Mouse (Mus musculus) erythroblast, embryonic 14.5 days (primary cell): ENCODE data around the gene Gpld1. TPM values are rescaled to one million over a fixed set of nuclear protein-coding genes. Genes with fewer than 3 reads are reported as not detected.

Source experiments
- H3K27me3 ChIP-seq: 2 replicates; pipeline ENCODE4 v1.6.1; 2012; ENCODE audit warnings: inconsistent platforms; ENCODE audit not compliant: control insufficient read depth
- H3K36me3 ChIP-seq: 2 replicates; pipeline ENCODE4 v1.6.1; 2012; ENCODE audit warnings: mild to moderate bottlenecking, inconsistent platforms; ENCODE audit not compliant: control insufficient read depth
- H3K4me1 ChIP-seq: 2 replicates; pipeline ENCODE4 v1.6.1; 2012; ENCODE audit warnings: inconsistent platforms; ENCODE audit not compliant: control insufficient read depth
- H3K4me3 ChIP-seq: replicated peaks from 2 replicates; pipeline ENCODE3; 2012; ENCODE audit warnings: moderate library complexity, mild to moderate bottlenecking, inconsistent platforms
- H3K9me3 ChIP-seq: 2 replicates; pipeline ENCODE4 v1.6.1; 2012; ENCODE audit warnings: low read length, inconsistent platforms, mixed read lengths; ENCODE audit not compliant: control insufficient read depth
- GATA1 ChIP-seq: IDR thresholded peaks from 2 replicates; pipeline ENCODE4 v1.6.1; 2012; ENCODE audit warnings: low read length, inconsistent platforms, mixed read lengths
- TAL1 ChIP-seq: IDR thresholded peaks from 3 replicates; pipeline ENCODE4 v1.6.1; 2012; ENCODE audit warnings: low read length, inconsistent platforms, mixed read lengths
- polyA plus RNA-seq: library from polyadenylated mRNA; stranded (reverse); fragments of >175 nt; gene quantifications from 2 replicates; pipeline ENCODE4 v1.2.3, GENCODE M21; 2012

Gene Gpld1
- polyA plus RNA-seq, 1 experiment, result not detected

- H3K4me1 ChIP-seq, result peaks cover 4% of the 10 kb centered on the region
- H3K4me3 ChIP-seq, result no peak overlapping the region
- no peak for TF ChIP-seq TAL1
- no peak for TF ChIP-seq GATA1
- H3K27me3 ChIP-seq, result peaks cover 51% of the 10 kb centered on the region
- peaks cover 2% of the 10 kb centered on the region; the same call in 1 of the 2 replicates for H3K9me3 ChIP-seq
- H3K36me3 ChIP-seq, result no peaks in the 10 kb centered on the region
These were observed 4.3 kb upstream of the Gpld1 start for GRCm38 (mm10) chr13:24938683-24939082.

GRCm38 (mm10) chr13:24939472-24939871 is 3.5 kb upstream of the Gpld1 start:
- TF ChIP-seq GATA1 (no peak), TAL1 (no peak)
- peaks cover 51% of the 10 kb centered on the region for H3K27me3 ChIP-seq

DNA sequence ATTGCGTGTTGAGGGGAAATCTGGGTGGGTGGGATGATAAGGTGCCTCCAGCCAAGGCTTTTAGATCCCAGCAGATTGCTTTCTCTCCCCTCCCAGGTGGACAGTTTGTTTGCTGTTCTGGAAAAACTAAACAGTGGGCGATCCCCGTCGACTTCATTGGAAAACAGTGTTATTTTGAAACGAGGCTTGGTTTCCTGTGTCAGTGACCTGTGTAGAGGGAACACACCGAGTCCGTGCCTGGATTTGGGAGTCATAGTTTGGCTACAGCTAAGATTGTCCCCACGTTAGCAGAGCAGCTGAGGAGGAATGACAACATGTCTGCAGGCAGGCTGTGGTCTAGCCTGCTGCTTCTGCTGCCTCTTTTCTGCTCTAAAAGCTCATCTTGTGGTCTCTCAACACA is 351 bp downstream of the Gpld1 start:
- Histone ChIP-seq H3K9me3 (no peaks in the 10 kb centered on the region), H3K36me3 (no peaks in the 10 kb centered on the region), H3K27me3 (peaks cover 21% of the 10 kb centered on the region), H3K4me3 (no peak overlapping the region), H3K4me1 (no peaks in the 10 kb centered on the region)
- TF ChIP-seq GATA1 (no peak), TAL1 (no peak)

More at GRCm38 (mm10) chr13:24939472-24939871, 3.5 kb upstream of the Gpld1 start:
- H3K4me3 ChIP-seq, result no peak overlapping the region
- no peaks in the 10 kb centered on the region for H3K36me3 ChIP-seq
- H3K4me1 ChIP-seq, result peaks cover 4% of the 10 kb centered on the region
- peaks cover 2% of the 10 kb centered on the region; the same call in 1 of the 2 replicates for H3K9me3 ChIP-seq

GRCm38 (mm10) chr13:24945567-24945966 is 2.6 kb downstream of the Gpld1 start:
- TF ChIP-seq GATA1 (no peak), TAL1 (no peak)
- Histone ChIP-seq H3K4me3 (no peak overlapping the region), H3K27me3 (peaks cover 4% of the 10 kb centered on the region; the same call in 1 of the 2 replicates), H3K4me1 (no peaks in the 10 kb centered on the region), H3K36me3 (no peaks in the 10 kb centered on the region), H3K9me3 (no peaks in the 10 kb centered on the region)

- Histone ChIP-seq H3K9me3 (no peaks in the 10 kb centered on the region), H3K4me1 (no peaks in the 10 kb centered on the region), H3K36me3 (no peaks in the 10 kb centered on the region), H3K4me3 (no peak overlapping the region), H3K27me3 (peaks cover 4% of the 10 kb centered on the region; the same call in 1 of the 2 replicates)
- TF ChIP-seq TAL1, result no peak
- no peak for TF ChIP-seq GATA1
These were observed 4.2 kb downstream of the Gpld1 start for GRCm38 (mm10) chr13:24947158-24947557.

DNA sequence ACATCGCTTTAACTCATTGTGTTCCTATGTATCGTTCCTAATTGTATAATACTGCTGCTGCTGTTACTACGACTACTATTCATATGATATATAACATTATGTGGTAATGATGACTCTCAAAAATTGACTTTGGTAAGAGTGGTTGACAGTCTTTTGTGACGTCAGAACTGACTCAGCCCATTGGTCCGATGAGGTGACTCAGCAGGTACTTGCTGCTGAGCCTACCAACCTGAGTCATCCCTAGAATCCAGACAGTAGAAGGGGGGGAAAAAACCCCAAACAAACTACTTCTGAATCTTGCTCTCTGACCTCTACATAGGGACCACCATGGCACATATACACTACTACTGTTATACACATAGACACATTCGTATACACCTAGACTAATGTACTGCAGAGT is 5.9 kb downstream of the Gpld1 start:
- Histone ChIP-seq H3K36me3 (no peaks in the 10 kb centered on the region), H3K4me1 (no peaks in the 10 kb centered on the region), H3K9me3 (no peaks in the 10 kb centered on the region), H3K4me3 (no peak overlapping the region), H3K27me3 (peaks cover 2% of the 10 kb centered on the region; the same call in 1 of the 2 replicates)
- TF ChIP-seq GATA1 (no peak), TAL1 (no peak)

- no peaks in the 10 kb centered on the region for H3K4me1 ChIP-seq
- no peaks in the 10 kb centered on the region for H3K9me3 ChIP-seq
- H3K4me3 ChIP-seq, result no peak overlapping the region
- peaks cover 10% of the 10 kb centered on the region for H3K27me3 ChIP-seq
- TF ChIP-seq GATA1, result no peak
- no peaks in the 10 kb centered on the region for H3K36me3 ChIP-seq
These were observed 9.7 kb downstream of the Gpld1 start for GRCm38 (mm10) chr13:24952659-24953058.

DNA sequence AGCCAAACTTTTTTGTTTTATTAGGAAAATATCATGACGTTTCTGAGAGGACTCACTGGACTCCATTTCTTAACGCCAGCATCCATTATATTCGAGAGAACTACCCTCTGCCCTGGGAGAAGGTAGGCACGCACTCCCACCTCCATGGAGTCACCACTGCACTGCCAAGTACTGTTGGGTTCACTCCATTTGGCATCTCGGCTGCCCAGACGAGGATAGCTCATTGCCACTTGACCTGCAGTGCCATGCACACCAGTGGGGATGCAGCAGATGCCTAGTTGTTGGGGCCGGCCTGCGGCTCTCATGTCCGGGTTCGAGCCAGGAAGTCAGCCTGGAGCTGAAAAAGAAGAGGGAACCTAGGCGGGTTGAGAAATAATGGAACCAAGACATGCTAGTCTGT is 12.1 kb downstream of the Gpld1 start:
- Histone ChIP-seq H3K9me3 (no peaks in the 10 kb centered on the region), H3K4me1 (no peaks in the 10 kb centered on the region), H3K36me3 (no peaks in the 10 kb centered on the region), H3K4me3 (no peak overlapping the region), H3K27me3 (peaks cover 10% of the 10 kb centered on the region)
- no peak for TF ChIP-seq TAL1
- no peak for TF ChIP-seq GATA1

GRCm38 (mm10) chr13:24955500-24955899 is 12.5 kb downstream of the Gpld1 start:
- Histone ChIP-seq H3K4me1 (no peaks in the 10 kb centered on the region), H3K4me3 (no peak overlapping the region), H3K36me3 (no peaks in the 10 kb centered on the region), H3K27me3 (peaks cover 10% of the 10 kb centered on the region), H3K9me3 (no peaks in the 10 kb centered on the region)
- no peak for TF ChIP-seq GATA1
- TF ChIP-seq TAL1, result no peak

DNA sequence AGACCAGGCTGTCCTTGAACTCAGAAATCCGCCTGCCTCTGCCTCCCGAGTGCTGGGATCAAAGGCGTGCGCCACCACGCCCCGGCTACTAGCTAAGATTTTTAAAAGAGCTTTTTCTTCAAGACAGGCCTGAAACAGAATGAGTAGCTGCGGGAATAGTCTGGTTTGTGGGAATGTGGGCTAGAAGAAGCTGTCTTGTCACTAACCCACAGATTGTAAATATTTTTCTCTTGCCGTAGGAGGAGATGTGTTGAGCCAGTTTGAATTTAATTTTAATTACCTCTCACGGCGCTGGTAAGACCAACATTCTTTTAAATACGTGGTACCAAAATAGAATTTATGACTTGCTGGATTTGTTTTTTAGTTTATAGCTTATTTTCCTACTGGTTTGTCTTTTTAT is 15.7 kb downstream of the Gpld1 start:
- Histone ChIP-seq H3K27me3 (peaks cover 10% of the 10 kb centered on the region), H3K9me3 (no peaks in the 10 kb centered on the region), H3K36me3 (no peaks in the 10 kb centered on the region), H3K4me1 (no peaks in the 10 kb centered on the region), H3K4me3 (no peak overlapping the region)
- no peak for TF ChIP-seq TAL1
- TF ChIP-seq GATA1, result no peak
